Mouse (Mus musculus) cortical plate, adult 2 months (tissue): ENCODE data around the gene Coro6. TPM values are rescaled to one million over a fixed set of nuclear protein-coding genes. Genes with fewer than 3 reads are reported as not detected.

ENCODE experiments used
- H3K27ac ChIP-seq: fragments of 200-500 bp; 2 replicates; pipeline ENCODE4 v1.5.1; 2012; ENCODE audit warnings: low read length, control low read depth, inconsistent platforms; ENCODE audit not compliant: insufficient read depth
- H3K4me1 ChIP-seq: fragments of 200-500 bp; 2 replicates; pipeline ENCODE4 v1.6.1; 2011; ENCODE audit warnings: low read length; ENCODE audit not compliant: control insufficient read depth, insufficient read depth
- H3K4me3 ChIP-seq: fragments of 200-500 bp; 2 replicates; pipeline ENCODE4 v1.5.1; 2011; ENCODE audit warnings: mild to moderate bottlenecking, low read length, control low read depth; ENCODE audit not compliant: insufficient read depth
- CTCF ChIP-seq: fragments of 200-500 bp; IDR thresholded peaks from 2 replicates; pipeline ENCODE4 v1.5.1; 2011; ENCODE audit warnings: mild to moderate bottlenecking, control low read depth, low read length; ENCODE audit not compliant: insufficient read depth; ENCODE audit errors: extremely low read depth
- POLR2A ChIP-seq: fragments of 200-500 bp; IDR thresholded peaks from 2 replicates; pipeline ENCODE4 v1.6.1; 2011; ENCODE audit warnings: mild to moderate bottlenecking, low read length, control low read depth; ENCODE audit not compliant: insufficient read depth; ENCODE audit errors: extremely low read depth
- polyA plus RNA-seq: library from polyadenylated mRNA; depleted of rRNA; stranded (reverse); fragments of >200 nt; gene quantifications from 2 replicates; pipeline ENCODE4 v1.2.3, GENCODE M21; 2012

Gene Coro6
- polyA plus RNA-seq, 1 experiment: 154 TPM

DNA sequence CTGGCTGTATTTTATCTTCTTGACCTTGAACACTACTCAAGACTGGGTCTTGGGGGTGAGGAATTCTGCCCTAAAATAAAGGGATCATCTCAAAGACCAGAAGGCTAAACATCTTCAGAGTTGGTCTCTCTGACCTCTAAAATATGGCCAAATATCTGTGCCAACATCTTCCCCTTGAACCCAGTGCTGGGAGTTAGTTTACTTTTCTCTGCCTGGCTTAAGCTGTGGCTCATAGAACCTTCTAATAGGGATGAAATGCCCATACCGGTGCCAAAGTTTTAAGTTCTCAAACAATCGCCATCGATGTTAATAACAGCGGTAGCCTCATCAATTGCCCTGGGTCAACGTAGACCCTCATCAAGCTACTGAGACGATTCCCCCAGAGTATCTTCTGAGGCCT lies 355 bp upstream of the Coro6 start:
- TF ChIP-seq CTCF: no peak
- no peak for TF ChIP-seq POLR2A
- peak overlapping the region; percentile 26 for H3K4me3 ChIP-seq
- H3K27ac ChIP-seq: no peak overlapping the region
- H3K4me1 ChIP-seq: no peaks in the 10 kb centered on the region; the same call in 1 of the 2 replicates

DNA sequence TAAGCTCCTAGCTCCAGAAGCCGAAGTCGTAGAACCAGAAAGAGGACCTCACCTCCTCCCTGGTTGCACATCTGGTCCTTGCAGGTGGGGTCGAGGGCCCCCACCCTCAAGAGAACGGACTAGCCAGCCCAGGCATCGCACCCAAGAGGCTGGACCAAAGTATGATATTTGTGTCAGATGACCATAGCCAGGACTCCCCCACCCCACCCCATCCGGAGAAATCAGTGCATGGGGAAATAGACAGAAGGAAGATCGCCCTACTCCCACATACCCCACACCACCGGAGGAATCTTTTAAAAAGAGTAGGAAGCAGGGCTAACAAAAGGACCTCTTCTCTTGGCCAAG lies 862 bp downstream of the Coro6 start:
- Histone ChIP-seq H3K4me3 (peak overlapping the region; percentile 26), H3K27ac (no peak overlapping the region), H3K4me1 (no peaks in the 10 kb centered on the region; the same call in 1 of the 2 replicates)
- TF ChIP-seq CTCF: no peak
- TF ChIP-seq POLR2A: no peak

DNA sequence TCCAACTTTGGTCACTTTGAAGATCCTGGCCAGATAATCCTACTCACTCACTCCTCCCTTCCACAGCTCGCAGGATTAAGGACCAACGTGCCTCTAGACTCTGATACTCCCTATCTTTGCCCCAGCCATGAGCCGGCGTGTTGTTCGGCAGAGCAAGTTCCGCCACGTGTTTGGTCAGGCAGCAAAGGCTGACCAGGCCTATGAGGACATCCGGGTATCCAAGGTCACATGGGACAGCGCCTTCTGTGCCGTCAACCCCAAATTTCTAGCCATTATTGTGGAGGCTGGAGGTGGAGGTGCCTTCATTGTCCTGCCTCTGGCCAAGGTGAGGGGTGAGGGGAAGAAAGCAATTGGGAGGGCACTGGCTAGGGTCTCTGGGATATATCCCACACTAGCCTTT lies 1.6 kb downstream of the Coro6 start:
- TF ChIP-seq POLR2A: no peak
- TF ChIP-seq CTCF: no peak
- no peak overlapping the region; the same call in 1 of the 2 replicates for H3K4me3 ChIP-seq
- H3K4me1 ChIP-seq: no peaks in the 10 kb centered on the region; the same call in 1 of the 2 replicates

DNA sequence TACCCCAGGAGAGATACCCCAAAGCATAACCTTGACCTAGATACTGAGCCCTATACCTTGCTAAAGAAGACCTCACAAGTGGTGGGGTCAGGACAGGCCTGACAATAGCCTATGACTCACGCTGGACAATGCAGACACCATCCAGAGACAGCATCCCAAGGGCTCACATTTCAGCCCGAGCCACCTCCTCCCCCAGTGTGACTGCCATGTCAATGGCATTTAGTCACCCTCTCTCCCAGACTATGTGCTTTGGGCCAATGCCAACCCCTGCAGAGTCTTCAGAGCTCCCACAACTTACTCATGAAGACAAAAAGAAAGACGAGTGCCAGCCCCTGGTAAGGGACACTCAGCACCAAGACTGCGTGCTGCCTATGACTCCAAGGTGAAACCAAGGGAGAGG lies 2.5 kb downstream of the Coro6 start:
- no peak for TF ChIP-seq CTCF
- TF ChIP-seq POLR2A: no peak
- H3K27ac ChIP-seq: no peak overlapping the region

More for the DNA sequence above, 1.6 kb downstream of the Coro6 start:
- no peak overlapping the region for H3K27ac ChIP-seq

DNA sequence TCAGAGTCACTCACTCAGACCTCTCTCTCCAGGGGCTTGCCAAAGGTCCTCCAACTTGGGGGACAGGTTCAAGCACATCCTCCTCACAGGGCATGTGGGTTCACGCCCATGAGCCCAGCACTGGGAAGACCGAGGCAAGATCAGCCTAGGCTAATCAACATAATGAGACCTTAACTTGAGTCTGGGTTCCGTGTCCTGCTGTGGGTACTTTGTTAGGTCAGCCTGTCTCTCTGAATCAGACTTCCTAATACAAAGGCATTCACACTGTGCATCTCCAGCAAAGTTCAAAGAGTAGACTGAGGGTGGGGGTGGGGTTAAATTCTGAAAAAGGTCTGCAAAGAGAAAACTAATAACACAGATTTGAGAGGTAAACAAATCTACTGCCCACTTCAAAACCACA lies 2.9 kb downstream of the Coro6 start:
- no peak for TF ChIP-seq CTCF
- TF ChIP-seq POLR2A: no peak
- Histone ChIP-seq H3K4me1 (no peaks in the 10 kb centered on the region; the same call in 1 of the 2 replicates), H3K27ac (no peak overlapping the region), H3K4me3 (no peak overlapping the region)

More for the DNA sequence above, 2.5 kb downstream of the Coro6 start:
- Histone ChIP-seq H3K4me1 (no peaks in the 10 kb centered on the region; the same call in 1 of the 2 replicates), H3K4me3 (no peak overlapping the region)

DNA sequence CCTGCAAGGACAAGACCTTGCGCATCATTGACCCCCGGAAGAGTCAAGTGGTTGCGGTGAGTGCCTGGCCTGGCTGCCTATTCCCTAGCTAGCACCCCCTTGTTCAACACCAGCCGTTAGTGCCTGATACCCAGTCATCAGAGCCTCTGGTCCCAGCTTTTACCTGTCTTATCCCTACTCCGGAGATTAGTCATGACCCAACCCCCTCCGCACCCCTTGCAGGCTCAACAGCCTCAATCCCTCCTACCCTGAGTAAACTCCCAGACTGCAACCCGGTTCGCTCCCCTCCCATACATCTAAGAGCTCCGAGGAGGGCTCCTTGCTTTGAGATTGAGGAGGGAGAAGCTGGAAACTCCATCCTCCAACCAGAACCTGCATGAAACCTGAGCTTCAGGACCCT lies 4.3 kb downstream of the Coro6 start:
- TF ChIP-seq CTCF: no peak
- no peaks in the 10 kb centered on the region; the same call in 1 of the 2 replicates for H3K4me1 ChIP-seq

DNA sequence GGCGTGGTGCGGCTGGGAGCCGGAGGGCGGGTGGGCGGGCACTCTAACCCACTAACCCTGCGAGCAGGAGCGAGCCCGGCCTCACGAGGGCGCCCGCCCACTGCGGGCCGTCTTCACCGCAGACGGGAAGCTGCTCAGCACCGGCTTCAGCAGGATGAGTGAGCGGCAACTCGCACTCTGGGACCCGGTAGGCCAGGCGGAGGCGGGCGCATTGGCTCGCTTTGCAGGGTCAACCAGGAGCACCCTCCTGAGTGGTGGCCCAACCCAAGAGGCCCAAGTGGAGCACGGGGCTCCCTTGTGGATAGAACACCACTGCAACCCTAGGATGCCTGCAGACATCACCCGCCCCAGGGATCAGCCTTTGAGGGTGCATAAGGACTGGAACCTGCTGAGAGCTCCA lies 4.9 kb downstream of the Coro6 start:
- Histone ChIP-seq H3K4me1 (no peaks in the 10 kb centered on the region), H3K27ac (no peak overlapping the region), H3K4me3 (no peak overlapping the region)
- TF ChIP-seq POLR2A: no peak
- 0 out of 2 replicates have a peak, but pooled peaks have one; percentile 26 for TF ChIP-seq CTCF

More for the DNA sequence above, 4.3 kb downstream of the Coro6 start:
- Histone ChIP-seq H3K4me3 (no peak overlapping the region), H3K27ac (no peak overlapping the region)

DNA sequence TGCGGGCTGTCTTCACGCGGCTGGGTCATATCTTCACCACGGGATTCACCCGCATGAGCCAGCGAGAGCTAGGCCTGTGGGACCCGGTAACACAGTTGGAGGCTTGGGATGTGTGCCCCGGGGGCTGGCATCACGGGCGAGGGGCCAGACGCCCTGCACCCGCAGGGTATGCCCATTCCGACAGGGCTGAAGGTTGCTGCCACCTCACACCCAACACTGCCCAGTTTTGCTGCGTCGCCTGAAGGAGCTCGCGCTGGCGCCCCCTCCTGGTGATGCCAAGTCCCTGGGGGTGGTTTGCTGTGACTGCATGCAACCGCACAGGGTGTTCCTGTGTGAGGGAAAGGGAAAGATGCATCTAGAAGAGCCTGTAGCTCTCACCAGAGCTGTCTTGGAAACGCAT lies 5.6 kb downstream of the Coro6 start:
- no peaks in the 10 kb centered on the region for H3K4me1 ChIP-seq
- no peak overlapping the region for H3K27ac ChIP-seq
- TF ChIP-seq POLR2A (no peak), CTCF (peak; percentile 72)
- H3K4me3 ChIP-seq: no peak overlapping the region

DNA sequence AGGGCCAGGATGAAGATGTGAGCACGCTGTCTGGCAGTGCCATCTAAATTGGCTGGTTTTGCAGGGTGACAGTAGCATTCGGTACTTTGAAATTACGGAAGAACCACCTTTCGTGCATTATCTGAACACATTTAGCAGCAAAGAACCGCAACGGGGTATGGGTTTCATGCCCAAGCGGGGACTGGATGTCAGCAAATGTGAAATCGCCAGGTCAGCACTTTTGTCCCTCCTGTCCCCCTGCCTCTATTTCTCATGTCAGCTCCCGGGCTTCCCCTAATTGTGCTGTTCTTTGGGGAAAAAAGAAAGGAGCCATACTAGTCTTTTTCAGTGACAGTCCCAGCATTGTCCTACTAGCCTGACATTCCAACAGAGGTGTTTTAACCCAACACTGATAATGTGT lies 6.2 kb downstream of the Coro6 start:
- Histone ChIP-seq H3K27ac (no peak overlapping the region), H3K4me1 (no peaks in the 10 kb centered on the region), H3K4me3 (no peak overlapping the region)
- no peak for TF ChIP-seq POLR2A
- TF ChIP-seq CTCF: no peak

DNA sequence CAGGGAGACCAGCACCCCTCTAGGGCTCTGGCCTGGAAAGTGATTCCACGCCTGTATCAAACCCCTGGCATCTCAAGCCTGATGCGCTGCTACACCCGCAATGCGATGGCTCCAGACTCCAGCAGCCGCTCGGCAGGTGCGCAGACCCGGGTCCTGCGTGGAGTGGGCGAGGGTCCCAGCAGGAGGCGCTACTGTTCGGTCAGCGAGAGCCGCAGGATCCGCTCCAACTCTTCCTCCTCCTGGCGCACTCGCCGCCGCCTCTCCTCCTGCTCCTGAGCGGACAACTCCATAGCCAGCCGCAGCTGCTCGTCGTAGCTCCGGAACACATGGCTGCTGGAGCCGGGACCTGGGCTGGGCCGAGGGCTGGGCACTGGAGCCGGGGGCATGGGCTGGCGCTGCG lies 9.2 kb downstream of the Coro6 start:
- TF ChIP-seq CTCF: no peak
- TF ChIP-seq POLR2A: no peak
- Histone ChIP-seq H3K4me3 (no peak overlapping the region), H3K4me1 (no peaks in the 10 kb centered on the region), H3K27ac (no peak overlapping the region)

DNA sequence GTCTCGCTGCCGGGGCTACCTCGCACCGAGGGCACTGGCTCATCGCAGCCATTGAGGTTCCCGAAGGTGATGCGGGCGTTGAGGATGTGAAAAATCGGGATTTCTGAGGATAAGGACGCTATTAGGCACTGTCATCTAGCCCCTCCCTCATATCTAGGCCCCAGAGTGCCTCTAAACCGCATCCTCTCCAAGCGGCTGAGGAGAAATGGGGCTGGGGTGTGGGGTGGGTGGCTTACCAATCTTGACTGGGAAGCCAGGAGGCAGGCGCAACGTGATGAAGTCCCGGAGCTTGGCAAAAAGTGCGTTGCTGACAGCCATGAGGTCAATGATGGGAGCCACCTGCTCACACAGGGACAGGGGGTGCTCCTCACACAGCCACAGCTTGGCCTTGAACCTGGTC lies 10.6 kb downstream of the Coro6 start:
- Histone ChIP-seq H3K4me3 (no peak overlapping the region), H3K27ac (no peak overlapping the region), H3K4me1 (no peaks in the 10 kb centered on the region)
- no peak for TF ChIP-seq POLR2A
- TF ChIP-seq CTCF: no peak

DNA sequence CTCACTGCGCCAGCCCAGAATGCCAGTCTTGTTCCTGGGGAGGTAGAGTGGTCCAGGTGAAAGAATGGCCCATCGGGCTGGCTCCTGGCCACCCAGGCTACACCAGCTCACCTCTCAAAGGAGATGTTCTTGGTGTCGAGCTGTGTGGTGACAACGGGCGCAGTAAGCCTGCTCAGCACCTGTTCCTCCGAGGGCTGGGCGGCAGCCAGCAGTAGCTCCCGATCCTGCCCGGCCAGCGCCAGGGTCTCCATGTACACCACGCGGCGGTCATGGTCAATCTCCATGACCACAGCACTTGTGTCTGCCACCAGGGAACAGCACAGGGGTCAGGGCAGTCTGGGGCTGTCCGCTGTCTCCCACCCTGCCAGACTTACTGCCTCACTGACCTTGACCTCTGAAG lies 14.0 kb downstream of the Coro6 start:
- no peaks in the 10 kb centered on the region for H3K4me1 ChIP-seq
- H3K4me3 ChIP-seq: no peak overlapping the region
- TF ChIP-seq POLR2A (no peak), CTCF (no peak)
- no peak overlapping the region for H3K27ac ChIP-seq
